Mouse (Mus musculus): ENCODE measurements around the gene Fam45a. TPM values are rescaled to one million over a fixed set of nuclear protein-coding genes. Genes with fewer than 3 reads are reported as not detected.

Fam45a gene
- polyA plus RNA-seq, 1 experiment: 31.2 TPM

DNA sequence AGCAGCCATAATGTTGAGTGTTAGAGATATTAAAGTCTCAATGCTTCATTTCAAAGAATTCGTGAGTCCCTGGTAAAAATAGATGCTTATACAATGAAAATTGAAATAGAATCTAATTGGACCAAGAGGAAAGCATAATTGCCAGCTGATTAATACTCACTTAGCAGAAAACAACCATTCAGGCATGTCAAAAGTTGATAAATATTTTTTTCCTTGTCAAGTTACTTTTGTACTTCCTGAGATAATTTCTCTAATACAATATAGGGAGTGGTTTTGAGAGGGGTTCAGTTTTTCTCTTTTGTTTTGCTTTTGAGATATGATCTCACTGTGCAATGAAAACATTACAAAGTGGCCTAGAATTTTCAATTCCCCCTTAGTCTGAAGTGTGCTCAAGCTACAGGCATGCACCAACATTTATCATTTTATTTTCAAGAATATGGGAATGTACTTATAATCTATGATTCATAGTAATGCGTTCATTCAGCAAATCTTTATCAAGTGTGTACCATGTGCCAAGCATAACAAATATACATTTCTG lies 18.1 kb upstream of the Fam45a start:
- TF ChIP-seq POLR2A (IDR thresholded peaks at IDR 0.05; ENCODE audit: borderline replicate concordance, extremely low read depth, insufficient read depth, insufficient read length, poor library complexity, severe bottlenecking): no peak
- TF ChIP-seq CTCF (IDR thresholded peaks at IDR 0.05; ENCODE audit: borderline replicate concordance, extremely low read depth, insufficient read depth, insufficient read length): no peak

GRCm38 (mm10) chr19:60795244-60795643 lies 16.1 kb upstream of the Fam45a start:
- DNase-seq (ENCODE audit: low read depth): no peak
- TF ChIP-seq CTCF (IDR thresholded peaks at IDR 0.05; ENCODE audit: borderline replicate concordance, extremely low read depth, insufficient read depth, insufficient read length) (no peak), POLR2A (IDR thresholded peaks at IDR 0.05; ENCODE audit: borderline replicate concordance, extremely low read depth, insufficient read depth, insufficient read length, poor library complexity, severe bottlenecking) (no peak)

More for the DNA sequence above, 18.1 kb upstream of the Fam45a start:
- no peak for DNase-seq (ENCODE audit: low read depth)

- DNase-seq (ENCODE audit: low read depth): no peak
- TF ChIP-seq CTCF (IDR thresholded peaks at IDR 0.05; ENCODE audit: borderline replicate concordance, extremely low read depth, insufficient read depth, insufficient read length) (no peak), POLR2A (IDR thresholded peaks at IDR 0.05; ENCODE audit: borderline replicate concordance, extremely low read depth, insufficient read depth, insufficient read length, poor library complexity, severe bottlenecking) (no peak)
Observed at GRCm38 (mm10) chr19:60797415-60797814, 14.0 kb upstream of the Fam45a start.

- DNase-seq (ENCODE audit: low read depth): no peak
- TF ChIP-seq POLR2A (IDR thresholded peaks at IDR 0.05; ENCODE audit: borderline replicate concordance, extremely low read depth, insufficient read depth, insufficient read length, poor library complexity, severe bottlenecking): no peak
- TF ChIP-seq CTCF (IDR thresholded peaks at IDR 0.05; ENCODE audit: borderline replicate concordance, extremely low read depth, insufficient read depth, insufficient read length): no peak
Observed at GRCm38 (mm10) chr19:60799867-60800569, 11.4 kb upstream of the Fam45a start.

DNA sequence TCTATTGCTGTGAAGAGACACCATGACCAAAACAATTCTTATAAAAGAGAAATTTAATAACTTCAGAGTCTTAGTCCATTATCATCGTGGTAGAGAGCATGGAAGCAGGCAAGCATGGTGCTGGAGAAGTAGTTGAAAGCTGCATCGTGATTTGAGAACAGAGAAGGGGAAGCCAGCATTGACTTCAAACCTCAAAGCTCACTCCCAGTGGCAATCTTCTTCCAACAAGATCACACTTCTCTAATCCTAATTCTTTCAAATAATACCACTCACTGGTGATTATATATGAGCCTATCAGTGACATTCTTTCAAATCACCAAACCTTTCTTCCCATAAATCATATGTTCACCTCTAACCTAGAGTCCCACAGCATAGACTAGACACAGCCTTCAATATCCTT lies 6.5 kb upstream of the Fam45a start:
- TF ChIP-seq POLR2A (IDR thresholded peaks at IDR 0.05; ENCODE audit: borderline replicate concordance, extremely low read depth, insufficient read depth, insufficient read length, poor library complexity, severe bottlenecking) (no peak), CTCF (IDR thresholded peaks at IDR 0.05; ENCODE audit: borderline replicate concordance, extremely low read depth, insufficient read depth, insufficient read length) (no peak)
- no peak for DNase-seq (ENCODE audit: low read depth)

GRCm38 (mm10) chr19:60809927-60810326 lies 1.5 kb upstream of the Fam45a start:
- TF ChIP-seq CTCF (IDR thresholded peaks at IDR 0.05; ENCODE audit: borderline replicate concordance, extremely low read depth, insufficient read depth, insufficient read length): no peak
- no peak for TF ChIP-seq POLR2A (IDR thresholded peaks at IDR 0.05; ENCODE audit: borderline replicate concordance, extremely low read depth, insufficient read depth, insufficient read length, poor library complexity, severe bottlenecking)
- DNase-seq (ENCODE audit: low read depth): no peak

- no peak for DNase-seq (ENCODE audit: low read depth)
- TF ChIP-seq POLR2A (IDR thresholded peaks at IDR 0.05; ENCODE audit: borderline replicate concordance, extremely low read depth, insufficient read depth, insufficient read length, poor library complexity, severe bottlenecking): no peak
- TF ChIP-seq CTCF (IDR thresholded peaks at IDR 0.05; ENCODE audit: borderline replicate concordance, extremely low read depth, insufficient read depth, insufficient read length): no peak
Observed at GRCm38 (mm10) chr19:60812036-60812389, 628 bp downstream of the Fam45a start.

GRCm38 (mm10) chr19:60813133-60813532 lies 1.7 kb downstream of the Fam45a start:
- TF ChIP-seq CTCF (IDR thresholded peaks at IDR 0.05; ENCODE audit: borderline replicate concordance, extremely low read depth, insufficient read depth, insufficient read length): no peak
- no peak for TF ChIP-seq POLR2A (IDR thresholded peaks at IDR 0.05; ENCODE audit: borderline replicate concordance, extremely low read depth, insufficient read depth, insufficient read length, poor library complexity, severe bottlenecking)
- DNase-seq (ENCODE audit: low read depth): no peak

GRCm38 (mm10) chr19:60818677-60819076 lies 7.3 kb downstream of the Fam45a start:
- DNase-seq (ENCODE audit: low read depth): no peak
- TF ChIP-seq CTCF (IDR thresholded peaks at IDR 0.05; ENCODE audit: borderline replicate concordance, extremely low read depth, insufficient read depth, insufficient read length) (no peak), POLR2A (IDR thresholded peaks at IDR 0.05; ENCODE audit: borderline replicate concordance, extremely low read depth, insufficient read depth, insufficient read length, poor library complexity, severe bottlenecking) (no peak)

DNA sequence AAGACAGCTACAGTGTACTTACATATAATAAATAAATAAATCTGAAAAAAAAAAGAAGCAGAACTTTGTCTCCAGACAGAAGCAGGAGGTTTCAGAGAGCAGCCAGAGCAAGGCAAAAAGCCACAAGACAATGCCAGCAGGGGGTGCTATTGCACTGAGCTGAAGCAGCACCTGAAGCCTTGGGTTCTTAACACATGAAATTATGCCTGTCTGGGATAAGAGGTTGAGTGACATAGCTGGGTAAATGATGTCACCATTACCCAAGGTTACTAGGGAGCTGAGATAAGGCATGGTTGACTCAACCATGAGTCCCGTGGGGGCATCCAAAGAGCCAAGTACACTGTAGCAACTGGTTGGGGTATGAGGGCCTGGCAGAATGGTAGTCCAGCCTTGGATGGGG lies 26.4 kb downstream of the Fam45a start:
- peak; percentile 82 for DNase-seq (ENCODE audit: low read depth)
- TF ChIP-seq CTCF (IDR thresholded peaks at IDR 0.05; ENCODE audit: borderline replicate concordance, extremely low read depth, insufficient read depth, insufficient read length): peak; percentile 84
- no peak for TF ChIP-seq POLR2A (IDR thresholded peaks at IDR 0.05; ENCODE audit: borderline replicate concordance, extremely low read depth, insufficient read depth, insufficient read length, poor library complexity, severe bottlenecking)

DNA sequence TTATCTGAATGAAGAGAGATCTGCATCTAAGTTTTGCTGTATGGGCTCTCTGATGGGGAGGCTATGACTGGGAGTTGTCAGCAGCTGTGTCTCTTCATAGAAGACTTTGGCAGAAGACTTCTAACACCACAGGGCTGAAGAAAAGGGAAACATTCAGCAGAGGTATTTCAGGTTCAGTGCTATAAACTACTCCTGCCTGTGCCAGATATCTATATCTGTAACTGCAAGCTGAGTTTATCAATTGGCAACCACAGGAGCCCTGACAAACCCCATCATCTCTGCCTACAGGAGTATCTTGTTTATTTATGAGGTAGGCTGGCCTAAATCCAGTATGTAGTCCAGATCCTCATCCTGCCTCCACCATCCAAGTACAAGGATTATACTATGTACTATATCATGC lies 31.9 kb downstream of the Fam45a start:
- TF ChIP-seq CTCF (IDR thresholded peaks at IDR 0.05; ENCODE audit: borderline replicate concordance, extremely low read depth, insufficient read depth, insufficient read length) (no peak), POLR2A (IDR thresholded peaks at IDR 0.05; ENCODE audit: borderline replicate concordance, extremely low read depth, insufficient read depth, insufficient read length, poor library complexity, severe bottlenecking) (no peak)
- no peak for DNase-seq (ENCODE audit: low read depth)

- TF ChIP-seq POLR2A (IDR thresholded peaks at IDR 0.05; ENCODE audit: borderline replicate concordance, extremely low read depth, insufficient read depth, insufficient read length, poor library complexity, severe bottlenecking) (no peak), CTCF (IDR thresholded peaks at IDR 0.05; ENCODE audit: borderline replicate concordance, extremely low read depth, insufficient read depth, insufficient read length) (no peak)
- no peak for DNase-seq (ENCODE audit: low read depth)
Observed at GRCm38 (mm10) chr19:60845731-60846130, 34.3 kb downstream of the Fam45a start.
